Mouse (Mus musculus) forebrain, embryonic 13.5 days (tissue): ENCODE results near the gene Recql5. TPM values are rescaled to one million over a fixed set of nuclear protein-coding genes. Genes with fewer than 3 reads are reported as not detected.

Experiments
- ATAC-seq: fragments of 200-750 bp; cut with Nextera tagmentation; 2 replicates; pipeline ENCODE4 v1.8.0; 2017
- H3K27ac ChIP-seq: fragments of 300-500 bp; sonication (generic); 2 replicates; pipeline ENCODE4 v1.5.1; 2015; ENCODE audit warnings: inconsistent platforms, mild to moderate bottlenecking, moderate library complexity
- H3K27me3 ChIP-seq: fragments of 300-500 bp; sonication (generic); 2 replicates; pipeline ENCODE4 v1.6.1; 2015; ENCODE audit warnings: mild to moderate bottlenecking, inconsistent platforms
- H3K36me3 ChIP-seq: fragments of 300-500 bp; sonication (generic); 2 replicates; pipeline ENCODE4 v1.6.1; 2015; ENCODE audit warnings: mild to moderate bottlenecking, inconsistent platforms; ENCODE audit not compliant: poor library complexity, severe bottlenecking
- H3K4me1 ChIP-seq: fragments of 300-500 bp; sonication (generic); 2 replicates; pipeline ENCODE4 v1.6.1; 2015; ENCODE audit warnings: inconsistent platforms
- H3K4me2 ChIP-seq: fragments of 300-500 bp; sonication (generic); 2 replicates; pipeline ENCODE4 v1.6.1; 2015; ENCODE audit warnings: inconsistent platforms, mild to moderate bottlenecking, moderate library complexity
- H3K4me3 ChIP-seq: fragments of 300-500 bp; sonication (generic); 2 replicates; pipeline ENCODE4 v1.5.1; 2015; ENCODE audit warnings: mild to moderate bottlenecking, inconsistent platforms
- H3K9ac ChIP-seq: fragments of 300-500 bp; sonication (generic); 2 replicates; pipeline ENCODE4 v1.6.1; 2015; ENCODE audit warnings: mild to moderate bottlenecking, inconsistent platforms
- H3K9me3 ChIP-seq: fragments of 300-500 bp; sonication (generic); replicated peaks from 2 replicates; pipeline ENCODE4 v1.6.1; 2016; ENCODE audit warnings: inconsistent platforms
- WGBS: fragments of 180-500 bp; shearing (Covaris S2); methylation state at CpG from one replicate; pipeline ENCODE4 v1.1.7; 2015; 5-methylcytosine and 5-hydroxymethylcytosine counted together
- polyA plus RNA-seq: library from polyadenylated mRNA; unstranded; fragments of >200 nt; fragmentation: Nextera tagmentation; extraction: Ambion mirVana; gene quantifications from 2 replicates; pipeline ENCODE4 v1.2.1, GENCODE M21; 2015

The Recql5 gene
- polyA plus RNA-seq, 1 experiment from 2014 or later: 24.4 TPM

GRCm38 (mm10) chr11:115959018-115959417, 25.7 kb upstream of the Recql5 start:
- peaks cover 91% of the 10 kb centered on the region for H3K36me3 ChIP-seq
- ATAC-seq: no peak
- no peak overlapping the region for H3K9ac ChIP-seq
- no peak overlapping the region for H3K4me2 ChIP-seq
- H3K9me3 ChIP-seq: no peaks in the 10 kb centered on the region
- H3K4me3 ChIP-seq: no peak overlapping the region
- H3K4me1 ChIP-seq: peaks cover 14% of the 10 kb centered on the region; the same call in 1 of the 2 replicates
- H3K27me3 ChIP-seq: no peaks in the 10 kb centered on the region
- 92% methylated on average over 9 of the region's 9 CpGs for WGBS
- no peak overlapping the region for H3K27ac ChIP-seq

DNA sequence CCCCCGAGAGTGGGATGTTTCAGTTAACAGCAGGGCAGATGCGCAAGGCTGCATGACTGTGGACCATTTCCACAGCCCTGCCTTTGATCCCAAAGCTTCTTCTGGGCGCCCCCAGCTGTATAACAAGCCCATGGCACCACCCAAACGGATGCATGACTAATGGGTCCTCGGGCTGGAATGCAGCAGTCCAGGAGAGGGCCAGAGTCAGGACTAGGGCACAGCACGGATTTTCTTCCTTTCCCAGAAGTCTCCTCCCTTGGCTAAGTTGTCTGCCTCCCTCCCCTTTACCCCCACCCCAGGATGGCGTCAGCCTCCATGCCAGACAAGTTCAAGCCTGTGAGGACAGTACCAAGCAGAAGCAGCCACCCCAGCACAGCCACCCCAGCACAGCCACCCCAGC, 24.7 kb upstream of the Recql5 start:
- Histone ChIP-seq H3K4me3 (no peak overlapping the region), H3K4me2 (no peak overlapping the region), H3K27ac (no peak overlapping the region), H3K9me3 (no peaks in the 10 kb centered on the region), H3K36me3 (peaks cover 90% of the 10 kb centered on the region), H3K27me3 (no peaks in the 10 kb centered on the region), H3K4me1 (peaks cover 14% of the 10 kb centered on the region; the same call in 1 of the 2 replicates), H3K9ac (no peak overlapping the region)
- ATAC-seq: no peak
- 82% methylated on average over 7 of the region's 7 CpGs for WGBS

DNA sequence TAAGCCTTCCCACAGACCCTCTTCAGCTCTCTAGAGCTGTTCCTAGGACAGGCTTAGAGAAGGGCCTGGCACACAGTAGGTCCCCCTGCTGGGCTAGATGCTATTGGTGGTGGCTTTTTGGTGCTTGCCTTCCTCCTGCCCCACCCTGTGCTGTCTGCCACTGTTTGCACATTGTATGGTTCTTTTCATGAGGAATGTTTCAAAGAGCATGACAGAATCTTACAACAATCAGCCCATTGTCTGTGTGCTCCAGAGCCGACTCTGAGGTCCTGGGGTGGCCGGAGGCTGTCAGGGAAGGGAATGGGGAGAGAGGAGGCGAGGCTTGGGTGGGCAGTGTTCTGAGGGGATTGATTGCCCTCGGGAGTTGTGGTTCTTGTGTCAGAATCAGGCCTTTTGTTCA, 23.2 kb upstream of the Recql5 start:
- H3K4me2 ChIP-seq: no peak overlapping the region
- no peak overlapping the region for H3K9ac ChIP-seq
- peaks cover 90% of the 10 kb centered on the region for H3K36me3 ChIP-seq
- ATAC-seq: no peak
- WGBS: 12% methylated on average over 4 of the region's 4 CpGs
- H3K4me3 ChIP-seq: no peak overlapping the region
- peaks cover 14% of the 10 kb centered on the region; the same call in 1 of the 2 replicates for H3K4me1 ChIP-seq
- no peaks in the 10 kb centered on the region for H3K9me3 ChIP-seq
- no peaks in the 10 kb centered on the region for H3K27me3 ChIP-seq
- peak overlapping the region; percentile 40; the same call in 1 of the 2 replicates for H3K27ac ChIP-seq

DNA sequence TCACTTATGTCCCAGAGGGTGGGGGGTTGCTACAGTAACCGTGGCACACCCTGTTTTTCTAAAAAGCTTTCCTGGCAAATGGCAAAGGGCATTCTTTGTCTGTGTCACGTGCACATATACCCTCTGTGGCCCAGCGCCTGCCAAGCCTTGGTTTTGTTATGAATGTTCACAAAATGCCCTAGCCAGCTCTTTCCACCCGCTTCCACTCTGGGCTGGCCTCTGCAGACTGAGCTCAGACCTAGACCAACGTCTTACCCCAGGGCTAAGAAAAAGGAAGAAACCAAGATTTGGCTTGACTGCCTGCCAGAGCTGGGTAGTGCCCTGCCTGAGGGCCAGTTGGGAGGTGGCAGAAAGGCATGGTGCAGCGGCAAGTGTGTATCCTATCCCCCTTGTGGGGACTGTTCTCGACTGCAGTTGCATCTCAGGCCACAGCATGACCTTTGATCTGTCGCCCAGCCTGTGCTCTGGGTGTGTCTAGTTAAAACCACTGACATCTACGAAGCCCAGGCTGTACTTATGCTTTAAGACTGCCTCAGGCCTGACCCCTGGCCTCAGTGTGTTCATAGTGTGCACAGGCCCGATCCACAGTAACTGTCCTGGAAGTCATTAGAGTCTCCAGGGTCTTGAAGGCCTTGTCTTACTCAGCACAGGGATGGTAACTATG, 22.1 kb upstream of the Recql5 start:
- Histone ChIP-seq H3K9ac (no peak overlapping the region), H3K4me2 (no peak overlapping the region), H3K36me3 (peaks cover 89% of the 10 kb centered on the region), H3K9me3 (no peaks in the 10 kb centered on the region), H3K27me3 (no peaks in the 10 kb centered on the region), H3K4me1 (peaks cover 14% of the 10 kb centered on the region; the same call in 1 of the 2 replicates), H3K27ac (peak overlapping the region; percentile 25; the same call in 1 of the 2 replicates), H3K4me3 (no peak overlapping the region)
- WGBS: 69% methylated on average over 10 of the region's 10 CpGs
- no peak; the same call in 1 of the 2 replicates for ATAC-seq

DNA sequence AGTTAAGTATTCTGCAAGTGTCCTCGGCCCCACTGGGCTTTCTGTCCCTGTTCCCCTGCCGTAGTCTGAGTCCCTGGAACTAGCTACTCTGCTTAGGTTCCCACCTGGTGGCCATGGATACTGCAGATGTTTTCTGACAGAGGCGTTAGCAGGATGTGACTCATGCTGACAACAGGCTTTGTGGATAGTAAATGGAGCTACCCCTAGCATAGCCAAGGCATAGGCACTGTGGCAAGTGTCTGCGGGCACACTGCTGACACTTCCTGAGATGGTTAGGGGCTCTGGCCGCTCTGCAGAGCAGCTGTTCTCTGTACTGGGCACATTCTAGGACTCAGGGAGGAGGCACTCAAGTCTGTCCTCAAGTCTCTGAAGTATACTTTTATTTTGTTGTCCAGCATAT, 21.4 kb upstream of the Recql5 start:
- WGBS: 88% methylated on average over 5 of the region's 5 CpGs
- peaks cover 14% of the 10 kb centered on the region; the same call in 1 of the 2 replicates for H3K4me1 ChIP-seq
- H3K4me3 ChIP-seq: no peak overlapping the region
- H3K9me3 ChIP-seq: no peaks in the 10 kb centered on the region
- H3K9ac ChIP-seq: no peak overlapping the region
- no peaks in the 10 kb centered on the region for H3K27me3 ChIP-seq
- H3K36me3 ChIP-seq: peaks cover 88% of the 10 kb centered on the region
- no peak overlapping the region for H3K4me2 ChIP-seq
- no peak overlapping the region for H3K27ac ChIP-seq
- ATAC-seq: no peak

DNA sequence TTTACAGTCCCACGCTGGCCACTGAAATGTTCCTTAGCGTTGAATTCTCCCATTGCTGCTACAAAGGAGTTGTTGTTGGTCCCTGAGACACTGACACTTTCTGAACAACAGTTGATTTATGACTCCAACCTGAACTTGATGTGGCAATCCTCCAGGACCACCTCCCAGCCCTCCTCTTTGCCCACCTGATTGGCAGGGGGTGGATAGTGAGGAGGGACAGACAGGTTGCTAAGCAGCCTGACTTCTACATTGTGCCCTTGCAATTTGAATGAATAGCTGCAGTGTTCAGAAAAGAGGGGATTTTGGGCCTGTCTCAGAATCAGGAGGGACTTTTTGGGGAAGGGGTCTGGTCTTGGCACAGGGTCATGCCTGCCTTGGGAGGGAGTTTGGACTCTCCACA, 17.4 kb upstream of the Recql5 start:
- Histone ChIP-seq H3K4me2 (no peak overlapping the region), H3K27ac (no peak overlapping the region), H3K9me3 (no peaks in the 10 kb centered on the region), H3K27me3 (no peaks in the 10 kb centered on the region), H3K9ac (no peak overlapping the region), H3K36me3 (peaks cover 94% of the 10 kb centered on the region), H3K4me1 (peaks cover 9% of the 10 kb centered on the region; the same call in 1 of the 2 replicates), H3K4me3 (no peak overlapping the region)
- ATAC-seq: no peak
- WGBS: 89% methylated on average over 2 of the region's 2 CpGs

DNA sequence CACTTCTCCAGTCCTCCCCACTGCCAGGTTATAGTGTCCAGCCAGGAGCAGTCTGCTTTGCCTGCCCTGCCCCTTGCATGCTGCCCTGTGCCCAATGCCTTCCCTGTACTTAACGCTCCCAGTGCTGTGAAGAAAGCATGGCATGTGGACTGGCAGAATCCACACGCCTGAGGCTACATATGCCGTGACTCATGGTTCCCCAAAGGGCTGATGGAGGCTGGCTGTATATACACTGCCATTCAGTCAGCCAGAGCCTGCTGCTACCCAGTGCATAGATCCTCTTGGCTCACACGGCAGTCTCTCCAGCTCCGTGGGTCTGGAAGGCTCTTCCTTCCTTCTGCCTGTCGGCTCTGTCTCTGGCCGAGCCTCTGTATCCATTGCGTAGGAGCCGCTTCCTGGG, 15.0 kb upstream of the Recql5 start:
- no peak for ATAC-seq
- Histone ChIP-seq H3K27ac (no peak overlapping the region), H3K36me3 (peaks cover 95% of the 10 kb centered on the region)

GRCm38 (mm10) chr11:115946221-115946828, 13.0 kb upstream of the Recql5 start:
- H3K4me3 ChIP-seq: no peak overlapping the region

More for the DNA sequence above, 15.0 kb upstream of the Recql5 start:
- H3K9ac ChIP-seq: no peak overlapping the region
- H3K4me1 ChIP-seq: no peaks in the 10 kb centered on the region
- no peak overlapping the region for H3K4me2 ChIP-seq
- no peaks in the 10 kb centered on the region for H3K9me3 ChIP-seq
- no peaks in the 10 kb centered on the region for H3K27me3 ChIP-seq
- 93% methylated on average over 9 of the region's 9 CpGs for WGBS
- H3K4me3 ChIP-seq: no peak overlapping the region

DNA sequence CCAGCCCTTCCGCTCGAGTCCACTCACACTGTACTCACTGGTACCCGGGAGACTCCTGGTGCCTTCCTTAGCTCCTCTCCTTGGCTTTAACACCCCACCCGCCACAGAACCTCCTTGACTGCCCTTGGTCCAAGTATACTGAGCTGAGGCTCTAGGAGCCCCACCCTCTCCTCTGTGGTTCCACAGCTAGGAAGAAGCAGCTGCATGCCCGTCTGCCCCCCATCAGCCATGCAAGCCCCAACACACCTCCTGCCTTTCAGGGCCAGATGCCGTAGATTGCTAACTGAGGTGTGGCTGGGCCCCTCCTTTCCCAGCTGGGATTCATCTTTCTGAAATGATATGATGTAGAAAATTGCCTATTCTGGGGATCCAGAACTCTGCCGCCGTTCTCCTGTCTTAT, 12.0 kb upstream of the Recql5 start:
- H3K4me1 ChIP-seq: no peaks in the 10 kb centered on the region
- 92% methylated on average over 8 of the region's 8 CpGs for WGBS
- H3K4me2 ChIP-seq: no peak overlapping the region
- no peaks in the 10 kb centered on the region for H3K9me3 ChIP-seq
- no peak overlapping the region for H3K9ac ChIP-seq
- no peak for ATAC-seq
- peaks cover 96% of the 10 kb centered on the region for H3K36me3 ChIP-seq
- H3K27me3 ChIP-seq: no peaks in the 10 kb centered on the region
- H3K4me3 ChIP-seq: no peak overlapping the region
- no peak overlapping the region for H3K27ac ChIP-seq

More at GRCm38 (mm10) chr11:115946221-115946828, 13.0 kb upstream of the Recql5 start:
- no peak for ATAC-seq
- H3K36me3 ChIP-seq: peaks cover 95% of the 10 kb centered on the region
- H3K27ac ChIP-seq: no peak overlapping the region
- 91% methylated on average over 9 of the region's 9 CpGs for WGBS
- no peaks in the 10 kb centered on the region for H3K9me3 ChIP-seq
- no peak overlapping the region for H3K9ac ChIP-seq
- no peaks in the 10 kb centered on the region for H3K4me1 ChIP-seq
- H3K27me3 ChIP-seq: no peaks in the 10 kb centered on the region
- H3K4me2 ChIP-seq: no peak overlapping the region

DNA sequence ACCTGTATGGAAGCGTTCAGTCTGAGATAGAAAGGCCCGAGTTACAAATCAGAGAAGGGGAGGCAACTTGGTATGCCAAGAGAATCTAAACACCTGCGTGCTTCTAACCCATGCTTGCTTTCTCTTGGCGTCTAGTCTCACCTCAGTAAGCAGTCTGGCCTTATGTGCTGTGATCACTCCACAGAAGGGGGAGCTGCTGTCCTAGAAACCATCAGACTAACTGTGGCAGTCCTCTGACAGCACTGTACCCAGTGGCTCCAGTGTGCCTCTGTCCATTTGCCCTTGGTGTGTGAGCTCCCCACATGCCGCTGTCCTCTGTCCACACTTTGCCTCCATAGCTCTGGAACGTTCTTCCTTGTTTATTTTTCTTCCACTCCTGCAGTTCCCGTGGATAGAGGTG, 8.7 kb upstream of the Recql5 start:
- peaks cover 91% of the 10 kb centered on the region for H3K36me3 ChIP-seq
- H3K9me3 ChIP-seq: no peaks in the 10 kb centered on the region
- no peak for ATAC-seq
- no peak overlapping the region for H3K4me3 ChIP-seq
- H3K27ac ChIP-seq: no peak overlapping the region
- no peak overlapping the region for H3K9ac ChIP-seq
- no peaks in the 10 kb centered on the region for H3K4me1 ChIP-seq
- 90% methylated on average over 7 of the region's 7 CpGs for WGBS
- no peaks in the 10 kb centered on the region for H3K27me3 ChIP-seq
- H3K4me2 ChIP-seq: no peak overlapping the region

DNA sequence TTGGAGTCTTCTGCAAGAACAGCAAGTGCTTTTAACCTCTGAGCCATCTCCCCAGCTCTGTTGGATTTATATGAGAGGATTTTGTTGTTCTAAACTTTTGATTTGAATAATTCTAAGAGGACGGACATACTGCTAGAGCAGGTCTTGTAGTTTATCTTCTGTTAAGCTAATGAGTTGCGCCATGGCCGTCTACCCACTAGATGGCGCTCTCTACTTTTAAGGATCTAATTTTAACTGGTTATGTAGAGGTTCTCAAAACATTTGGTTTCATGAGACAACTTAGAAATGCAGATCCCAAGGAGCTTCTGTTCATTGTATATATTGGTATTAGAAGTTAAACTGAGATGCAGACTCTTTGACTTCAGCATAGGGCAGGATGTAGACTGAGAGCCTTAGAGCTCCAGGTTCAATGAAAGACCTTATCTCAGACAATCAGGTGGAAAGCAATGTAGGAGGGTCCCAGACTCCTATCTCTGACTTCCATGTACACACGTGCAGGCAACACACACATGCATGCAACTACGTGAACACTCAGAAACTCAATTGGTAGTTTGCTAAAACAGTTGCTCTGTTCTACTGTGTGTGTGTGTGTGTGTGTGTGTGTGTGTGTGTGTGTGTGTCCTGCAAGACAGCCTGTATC, 6.5 kb upstream of the Recql5 start:
- Histone ChIP-seq H3K4me2 (no peak overlapping the region), H3K9me3 (no peaks in the 10 kb centered on the region), H3K27ac (no peak overlapping the region), H3K36me3 (peaks cover 87% of the 10 kb centered on the region), H3K4me1 (peaks cover 6% of the 10 kb centered on the region), H3K9ac (no peak overlapping the region), H3K27me3 (no peaks in the 10 kb centered on the region), H3K4me3 (no peak overlapping the region)
- WGBS: 39% methylated on average over 6 of the region's 6 CpGs
- ATAC-seq: no peak

GRCm38 (mm10) chr11:115933747-115934110, 452 bp upstream of the Recql5 start:
- Histone ChIP-seq H3K27ac (no peak overlapping the region), H3K9me3 (no peaks in the 10 kb centered on the region), H3K4me3 (peak overlapping the region; percentile 68), H3K9ac (peak overlapping the region; percentile 74), H3K4me2 (peak overlapping the region; percentile 93), H3K36me3 (peaks cover 38% of the 10 kb centered on the region), H3K4me1 (peaks cover 28% of the 10 kb centered on the region), H3K27me3 (no peaks in the 10 kb centered on the region)
- WGBS: under 1% methylated on average over 16 of the region's 16 CpGs
- peak; percentile 73 for ATAC-seq
